Mouse (Mus musculus): Measurements from ENCODE around the gene Stra6.

Gene Stra6

GRCm38 (mm10) chr9:58049861-58050260 is 13.7 kb upstream of the Stra6 start:
- DNase-seq (ENCODE audit: low spot score in 2 of 2) = no peak

- no peak for DNase-seq (ENCODE audit: low spot score in 2 of 2)
Measured at GRCm38 (mm10) chr9:58051937-58052336, 11.7 kb upstream of the Stra6 start.

- peak; percentile 83 to 85 for DNase-seq (ENCODE audit: low spot score in 2 of 2)
Measured at GRCm38 (mm10) chr9:58053102-58053501, 10.5 kb upstream of the Stra6 start.

GRCm38 (mm10) chr9:58053544-58053943 is 10.0 kb upstream of the Stra6 start:
- DNase-seq (ENCODE audit: low spot score in 2 of 2) = no peak

GRCm38 (mm10) chr9:58054032-58054431 is 9.6 kb upstream of the Stra6 start:
- DNase-seq (ENCODE audit: low spot score in 2 of 2) = no peak

- no peak for DNase-seq (ENCODE audit: low spot score in 2 of 2)
Measured at GRCm38 (mm10) chr9:58055666-58056065, 7.9 kb upstream of the Stra6 start.

GRCm38 (mm10) chr9:58059920-58060319 is 3.7 kb upstream of the Stra6 start:
- no peak for DNase-seq (ENCODE audit: low spot score in 2 of 2)

GRCm38 (mm10) chr9:58060677-58061667 is 2.6 kb upstream of the Stra6 start:
- DNase-seq (ENCODE audit: low spot score in 2 of 2) = peak in 1 of 2 experiments; percentile 59

- DNase-seq (ENCODE audit: low spot score in 2 of 2) = peak; percentile 59 to 60
Measured at GRCm38 (mm10) chr9:58065532-58065931, 1.9 kb downstream of the Stra6 start.

- no peak for DNase-seq (ENCODE audit: low spot score in 2 of 2)
Measured at GRCm38 (mm10) chr9:58065977-58066730, 2.6 kb downstream of the Stra6 start.

GRCm38 (mm10) chr9:58066731-58067095 is 3.1 kb downstream of the Stra6 start:
- peak; percentile 82 to 89 for DNase-seq (ENCODE audit: low spot score in 2 of 2)

GRCm38 (mm10) chr9:58067546-58067945 is 4.0 kb downstream of the Stra6 start:
- peak in 1 of 2 experiments; percentile 63 for DNase-seq (ENCODE audit: low spot score in 2 of 2)

- no peak for DNase-seq (ENCODE audit: low spot score in 2 of 2)
Measured at GRCm38 (mm10) chr9:58074561-58074960, 11.0 kb downstream of the Stra6 start.

- DNase-seq (ENCODE audit: low spot score in 2 of 2) = no peak
Measured at GRCm38 (mm10) chr9:58084586-58084985, 21.0 kb downstream of the Stra6 start.

- DNase-seq (ENCODE audit: low spot score in 2 of 2) = peak; percentile 77 to 83
Measured at GRCm38 (mm10) chr9:58085074-58085473, 21.5 kb downstream of the Stra6 start.

GRCm38 (mm10) chr9:58086203-58086602 is 22.6 kb downstream of the Stra6 start:
- no peak for DNase-seq (ENCODE audit: low spot score in 2 of 2)

- no peak for DNase-seq (ENCODE audit: low spot score in 2 of 2)
Measured at GRCm38 (mm10) chr9:58086861-58087260, 23.3 kb downstream of the Stra6 start.

GRCm38 (mm10) chr9:58087277-58087998 is 23.9 kb downstream of the Stra6 start:
- DNase-seq (ENCODE audit: low spot score in 2 of 2) = no peak

GRCm38 (mm10) chr9:58091623-58092425 is 28.2 kb downstream of the Stra6 start:
- DNase-seq (ENCODE audit: low spot score in 2 of 2) = no peak

- DNase-seq (ENCODE audit: low spot score in 2 of 2) = peak; percentile 69 to 70
Measured at GRCm38 (mm10) chr9:58092581-58093269, 29.1 kb downstream of the Stra6 start.

Data from right cerebral cortex, postnatal 10 days (tissue).